Mouse (Mus musculus): Measurements from ENCODE around the gene Bicdl2.

Gene Bicdl2

DNA sequence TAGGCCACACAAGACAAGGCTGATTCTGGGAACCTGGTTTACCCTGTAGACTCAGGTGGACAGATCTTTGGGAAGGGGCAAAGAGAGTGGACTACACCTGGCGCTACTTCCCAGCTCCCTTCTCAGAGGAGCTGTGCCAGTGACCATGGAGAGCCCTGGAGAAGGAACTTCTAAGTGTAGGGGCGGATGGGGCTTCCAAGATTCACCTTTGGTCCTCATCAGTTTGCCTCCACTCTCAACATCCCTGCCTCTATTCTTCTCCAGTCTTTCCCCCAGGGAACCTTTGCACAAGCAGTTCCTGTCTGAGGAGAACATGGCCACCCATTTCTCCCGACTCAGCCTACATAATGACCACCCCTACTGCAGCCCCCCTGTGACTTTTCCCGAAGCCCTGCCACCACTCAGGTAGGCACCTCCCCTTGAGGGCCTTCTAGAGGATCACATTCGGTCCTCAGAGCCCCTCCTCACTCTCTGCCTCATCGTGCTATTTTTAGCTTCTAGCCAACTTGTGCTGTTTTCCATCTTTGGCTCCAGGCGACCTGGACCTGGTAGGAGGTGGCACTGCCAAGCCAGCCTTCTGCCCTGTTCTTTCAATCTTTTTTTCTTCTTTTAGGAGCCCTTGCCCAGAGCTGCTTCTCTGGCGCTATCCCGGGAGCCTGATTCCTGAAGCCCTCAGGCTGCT lies 14.1 kb downstream of the Bicdl2 start:
- DNase-seq, result no peak

- DNase-seq, result no peak
Measured at GRCm38 (mm10) chr17:23675127-23675526, 14.8 kb downstream of the Bicdl2 start.

GRCm38 (mm10) chr17:23675564-23676281 lies 15.4 kb downstream of the Bicdl2 start:
- no peak for DNase-seq

DNA sequence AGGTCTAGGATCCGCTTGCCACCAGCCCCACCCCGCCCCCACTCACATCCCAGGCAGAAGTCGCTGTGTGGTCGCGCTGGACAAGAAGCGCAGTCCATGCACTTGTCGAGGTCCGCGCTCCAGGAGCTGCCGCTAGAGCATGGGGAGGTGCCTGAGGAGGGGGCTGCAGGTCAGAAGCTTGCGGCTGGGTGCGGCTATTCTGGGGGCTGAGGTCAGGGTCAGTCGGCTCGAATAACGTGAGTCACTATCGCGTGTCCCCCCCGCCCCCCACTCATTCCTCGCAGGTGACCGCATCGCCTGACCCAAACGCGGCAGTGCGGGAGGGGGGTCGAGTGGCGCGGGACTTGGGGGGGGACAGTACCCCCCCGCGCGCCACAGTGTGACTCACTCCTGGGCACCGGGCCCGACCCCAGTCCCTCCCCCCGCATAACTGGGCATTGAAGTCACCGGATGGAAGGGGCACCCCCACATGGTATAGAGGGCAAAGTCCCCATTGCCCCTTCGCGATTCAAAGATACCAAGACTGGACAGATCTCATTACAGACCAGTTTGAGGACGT lies 16.2 kb downstream of the Bicdl2 start:
- DNase-seq, result peak; percentile 56

DNA sequence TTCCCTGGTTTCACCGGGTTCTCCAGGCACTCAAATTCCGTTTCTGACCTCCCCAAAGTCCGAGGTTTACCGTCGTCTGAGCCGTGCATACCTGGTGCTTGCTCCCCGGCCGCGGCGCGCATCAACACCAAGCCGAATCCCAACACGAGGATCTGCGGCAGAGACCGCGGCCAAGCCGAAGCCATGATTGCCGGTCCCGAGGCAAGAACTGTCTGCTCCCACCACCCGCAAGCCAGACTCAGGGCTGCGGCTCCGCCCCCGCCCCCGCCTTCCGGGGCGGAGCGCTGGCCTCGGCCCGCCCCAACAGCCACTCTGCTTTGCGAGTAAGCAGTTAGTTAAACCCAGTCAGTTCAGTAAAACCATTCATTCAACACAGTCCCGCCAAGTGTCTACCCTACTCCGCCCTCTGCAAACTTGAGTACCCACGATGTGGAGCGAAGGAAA lies 17.0 kb downstream of the Bicdl2 start, which contains the start of gene Tnfrsf12a:
Gene Tnfrsf12a (minus strand): TSS at position 233 of the 444 bp plus-strand sequence.
- peak; percentile 92 for DNase-seq

DNA sequence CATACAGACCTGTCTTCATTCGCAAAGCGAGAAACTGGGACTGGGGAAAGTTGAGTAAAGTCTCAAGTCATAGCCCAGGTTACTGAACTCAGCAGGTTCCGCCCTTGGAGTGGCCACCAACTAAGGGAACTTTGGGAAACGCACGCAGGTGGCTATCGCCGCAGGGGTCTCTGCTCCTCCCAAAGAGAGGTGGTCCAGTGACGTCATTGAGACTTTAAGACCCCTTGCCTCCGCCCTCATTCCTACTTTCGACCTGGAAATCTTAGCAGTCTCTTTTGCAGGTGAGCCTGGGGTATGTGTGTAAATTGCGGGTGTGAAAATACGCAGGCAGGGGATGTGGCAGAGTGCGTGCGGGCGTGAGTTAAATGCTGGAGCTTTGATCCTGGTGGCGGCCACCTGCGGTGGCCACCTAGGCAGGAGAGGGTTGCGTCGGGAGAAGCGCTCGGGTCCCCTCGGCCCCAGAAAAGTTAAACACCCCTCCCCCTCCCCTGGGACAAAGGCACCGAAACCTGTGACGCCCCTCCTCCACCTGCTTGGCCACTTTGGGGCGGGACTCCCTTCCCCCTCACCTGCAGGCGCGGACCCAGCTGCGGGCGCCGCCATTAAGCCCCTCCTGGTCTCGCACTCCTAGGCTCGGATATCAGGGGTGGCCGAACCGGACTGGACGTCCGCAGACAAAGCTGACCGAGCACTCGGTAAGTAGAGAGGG lies 19.0 kb downstream of the Bicdl2 start, which contains the start of gene Cldn6:
Gene Cldn6 (plus strand): TSS at position 123 of the 709 bp plus-strand sequence.
- no peak for DNase-seq

- no peak for DNase-seq
Measured at GRCm38 (mm10) chr17:23680336-23680735, 20.0 kb downstream of the Bicdl2 start.

- DNase-seq, result no peak
Measured at GRCm38 (mm10) chr17:23681086-23681485, 20.8 kb downstream of the Bicdl2 start.

- no peak for DNase-seq
Measured at GRCm38 (mm10) chr17:23682092-23682491, 21.8 kb downstream of the Bicdl2 start.

GRCm38 (mm10) chr17:23682530-23682929 lies 22.2 kb downstream of the Bicdl2 start:
- DNase-seq, result no peak

DNA sequence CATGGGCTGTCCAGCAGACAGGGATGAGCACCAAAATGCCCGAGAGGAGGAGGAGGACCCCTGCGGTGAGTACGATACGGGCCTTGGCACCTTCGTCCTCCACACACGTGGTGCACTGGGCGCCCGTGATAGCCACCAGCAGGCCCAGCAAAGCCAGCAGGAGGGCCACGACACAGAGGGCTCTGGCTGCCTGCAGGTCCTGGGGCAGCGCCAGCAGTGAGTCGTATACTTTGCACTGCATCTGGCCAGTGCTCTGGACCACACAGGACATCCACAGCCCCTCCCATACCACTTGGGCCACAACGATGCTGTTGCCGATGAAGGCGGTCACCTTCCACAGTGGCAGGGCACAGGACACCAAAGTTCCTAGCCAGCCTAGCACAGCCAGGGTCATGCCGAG lies 22.9 kb downstream of the Bicdl2 start:
- no peak for DNase-seq

- no peak for DNase-seq
Measured at GRCm38 (mm10) chr17:23683856-23684672, 23.8 kb downstream of the Bicdl2 start, which contains the start of gene Cldn9. TSS of gene Cldn9 (minus strand) at chr17:23684026.

- DNase-seq, result no peak
Measured at GRCm38 (mm10) chr17:23694491-23694890, 34.2 kb downstream of the Bicdl2 start.

DNA sequence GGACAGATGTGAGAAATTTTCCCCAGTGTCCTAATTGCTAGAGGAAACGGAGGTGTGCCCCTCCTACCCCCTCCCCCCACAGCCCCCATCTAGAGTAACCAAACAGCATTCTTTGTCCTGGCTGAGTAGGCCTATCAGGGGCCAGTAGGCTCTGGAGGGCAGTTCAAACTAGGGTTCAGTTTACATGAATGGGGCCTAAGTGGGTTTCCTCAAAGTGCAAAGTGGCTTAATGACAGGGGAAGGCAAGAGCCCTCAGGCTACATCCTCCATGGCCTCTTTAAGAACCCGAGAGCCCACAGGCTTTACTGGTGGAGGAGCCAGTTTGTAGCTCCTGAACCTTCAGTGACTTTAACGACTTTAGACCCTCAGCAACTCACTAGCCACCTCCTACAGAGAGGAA lies 35.5 kb downstream of the Bicdl2 start:
- DNase-seq, result peak; percentile 42

DNA sequence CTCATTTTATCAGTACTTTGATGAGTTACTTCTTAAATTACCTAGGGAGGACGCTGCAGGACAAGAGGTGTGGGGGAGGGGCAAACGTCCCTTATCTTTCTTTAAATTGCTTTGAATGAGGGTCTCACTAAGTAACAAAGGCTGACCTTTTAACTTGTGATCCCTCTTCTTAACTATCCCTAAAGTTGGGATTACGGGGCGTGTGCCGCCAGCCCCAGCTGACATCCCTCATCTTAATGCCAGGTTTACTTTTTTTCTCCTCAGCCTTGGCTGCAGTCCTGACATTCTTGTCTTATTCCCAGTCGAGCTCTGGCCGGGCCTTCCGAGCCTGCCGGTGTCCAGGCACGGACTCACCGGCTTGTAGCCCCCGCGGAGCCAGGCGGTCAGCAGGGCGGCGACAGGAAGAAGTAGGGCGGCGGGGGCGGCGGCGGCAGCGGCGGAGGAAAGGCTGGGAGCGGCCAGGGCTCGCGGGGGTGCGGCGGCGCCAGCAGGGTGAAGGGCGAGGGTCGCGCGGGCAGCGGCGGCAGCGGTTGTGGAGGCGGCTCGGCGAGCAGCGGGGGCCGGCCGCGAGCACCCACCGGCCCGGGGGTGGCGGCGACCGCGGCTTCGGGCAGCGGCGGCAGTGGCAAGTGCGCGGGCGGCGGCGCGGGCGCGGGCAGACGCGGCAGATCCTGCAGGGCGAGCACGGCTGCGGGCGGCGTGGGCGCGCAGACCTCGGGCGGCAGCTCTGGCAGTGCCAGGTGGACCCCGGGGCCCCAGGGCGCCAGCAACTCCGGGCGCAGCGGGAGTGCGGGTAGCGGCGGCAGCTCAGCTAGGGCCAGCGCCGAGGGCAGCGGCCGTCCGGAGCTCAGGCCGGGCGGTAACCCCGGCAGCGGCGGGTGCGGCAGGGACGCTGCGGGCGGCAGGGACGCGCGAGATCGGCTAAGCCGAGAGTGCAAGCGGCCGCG lies 39.1 kb downstream of the Bicdl2 start:
- DNase-seq, result peak; percentile 40

GRCm38 (mm10) chr17:23700079-23700478 lies 39.8 kb downstream of the Bicdl2 start:
- DNase-seq, result peak; percentile 92

DNA sequence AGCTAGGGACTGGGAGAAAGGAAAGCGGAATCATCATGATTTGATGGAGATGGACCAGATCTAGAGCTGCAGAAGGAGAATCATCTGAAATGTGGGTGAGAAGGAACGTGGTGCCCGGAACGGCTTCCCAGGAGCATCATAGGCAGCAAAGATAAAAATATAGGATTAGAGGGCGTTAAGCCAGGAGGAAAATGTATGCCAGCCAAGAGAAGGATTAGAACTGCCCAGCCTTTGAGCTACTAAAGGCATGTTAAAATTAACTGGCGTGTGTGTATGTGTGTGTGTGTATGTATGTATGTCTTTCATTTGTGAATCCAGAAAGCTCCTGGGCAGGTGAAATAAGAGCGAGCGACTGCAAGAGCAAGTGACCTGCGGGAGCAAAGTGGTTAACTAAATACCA lies 43.0 kb downstream of the Bicdl2 start:
- DNase-seq, result no peak

GRCm38 (mm10) chr17:23704741-23705140 lies 44.4 kb downstream of the Bicdl2 start:
- DNase-seq, result peak; percentile 10

GRCm38 (mm10) chr17:23705525-23706104 lies 45.3 kb downstream of the Bicdl2 start:
- DNase-seq, result no peak

GRCm38 (mm10) chr17:23706212-23706611 lies 45.9 kb downstream of the Bicdl2 start:
- DNase-seq, result peak; percentile 81

- DNase-seq, result no peak
Measured at GRCm38 (mm10) chr17:23717003-23717402, 56.7 kb downstream of the Bicdl2 start.
